Mouse (Mus musculus): ENCODE results near the gene Trap1. TPM values are rescaled to one million over a fixed set of nuclear protein-coding genes. Genes with fewer than 3 reads are reported as not detected.
A peak's percentile ranks its signal among the peaks of the same experiment; 100 is the strongest.
"Not testable (repeated sequence)": the region's sequence is repeated elsewhere in the genome, so short reads cannot be mapped to it uniquely, and the experiment has no call there.

Gene Trap1
- total RNA-seq (2015), result 89.6 and 94.3 TPM in 2 replicates
- 167 and 179 TPM in 2 replicates for total RNA-seq (2017)

DNA sequence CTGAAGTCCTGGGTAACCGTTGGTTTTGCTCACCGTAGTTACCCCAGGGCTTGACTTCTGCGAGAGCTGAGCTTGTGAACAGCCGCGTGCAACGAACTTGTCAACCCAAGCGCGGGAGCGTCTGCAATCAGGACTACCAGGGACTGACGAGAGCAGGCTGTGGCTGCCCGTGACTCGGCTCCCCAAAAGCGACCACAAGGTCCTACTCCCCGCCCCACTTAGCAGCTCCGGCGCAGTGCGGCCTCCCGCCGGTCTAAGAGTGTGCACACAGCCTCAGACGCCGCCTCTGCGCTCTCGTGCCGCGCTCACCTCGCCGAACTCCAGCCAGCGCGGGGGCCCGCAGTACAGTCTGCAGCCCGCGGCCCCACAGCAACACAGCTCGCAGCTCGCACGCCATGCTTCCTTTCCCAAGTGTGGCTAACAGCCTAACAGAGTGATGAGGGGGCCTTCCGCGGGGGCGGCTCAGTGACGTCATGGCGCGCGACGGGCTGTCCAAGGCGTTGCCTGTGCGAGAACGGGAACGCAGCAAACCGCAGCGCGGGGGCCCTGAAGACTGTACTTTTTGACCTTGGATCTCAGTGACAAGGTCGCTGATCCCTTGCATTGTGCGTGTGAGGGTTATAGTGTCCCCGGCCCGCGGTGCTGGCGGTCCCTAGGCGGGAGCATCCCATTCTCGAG is at the start of gene Trap1:
TSS of gene Trap1 (minus strand) at position 444 of the 678 bp plus-strand sequence.
- ATAC-seq (replicated peaks; ENCODE audit: poor library complexity), result peak; percentile 82

DNA sequence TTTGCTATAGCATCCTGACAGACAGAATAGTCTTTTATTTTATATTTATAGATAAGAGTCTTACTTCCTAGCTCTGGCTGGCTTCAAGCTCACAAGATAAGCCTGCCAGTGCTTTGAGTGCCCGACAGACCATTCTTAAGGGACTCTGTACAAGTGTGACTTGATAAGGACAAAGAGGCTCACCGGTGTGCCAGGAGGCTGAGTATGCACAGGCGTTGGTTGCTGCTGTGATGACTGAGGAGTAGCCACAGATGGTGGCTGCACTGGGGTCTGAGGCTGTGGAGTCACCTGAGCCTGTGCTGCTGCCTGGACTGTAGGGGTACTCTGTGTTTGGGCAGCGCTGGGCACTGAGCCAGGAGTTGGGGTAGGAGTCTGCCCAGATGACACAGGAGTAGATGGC is 39.4 kb upstream of the Trap1 start:
- peak; percentile 99 for ATAC-seq (replicated peaks; ENCODE audit: poor library complexity)

DNA sequence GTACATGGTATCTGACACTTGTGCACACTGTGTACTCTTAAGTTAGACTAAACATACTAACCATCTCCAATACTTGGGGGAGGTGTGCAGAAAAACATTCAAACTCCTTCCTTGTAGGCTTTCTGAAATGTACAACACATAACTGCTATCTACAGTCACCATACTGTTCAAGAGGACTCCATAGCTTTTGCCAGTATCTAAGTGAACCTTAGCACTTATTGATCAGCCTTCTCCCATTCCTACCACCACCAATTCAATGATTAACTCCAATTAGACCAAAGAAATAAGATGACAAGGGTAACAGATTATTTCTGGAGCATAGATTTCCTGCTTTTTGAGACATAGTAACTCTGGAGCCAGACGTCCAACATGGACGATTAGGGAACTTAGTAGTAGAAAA is 22.7 kb upstream of the Trap1 start:
- no peak for ATAC-seq (replicated peaks; ENCODE audit: poor library complexity)

DNA sequence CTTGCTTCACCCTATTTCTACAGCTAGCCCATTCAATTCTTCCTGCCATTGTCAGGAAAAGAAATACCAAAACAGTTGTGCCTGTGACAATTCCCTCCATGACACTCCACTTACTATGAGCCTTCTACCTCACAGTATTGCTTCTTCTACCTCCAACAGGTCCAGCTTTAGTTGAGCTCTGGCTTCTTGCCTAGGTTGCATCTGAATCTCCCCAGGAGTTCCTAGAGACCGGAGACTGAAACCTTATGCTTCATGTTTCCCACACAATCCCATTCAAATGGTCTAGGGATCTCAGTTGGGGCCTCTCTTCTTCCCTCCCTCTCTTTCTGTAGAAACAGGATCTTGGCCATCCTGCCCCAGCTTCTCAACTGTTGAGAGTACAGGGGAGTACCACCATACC is 19.9 kb upstream of the Trap1 start:
- no peak for ATAC-seq (replicated peaks; ENCODE audit: poor library complexity)

DNA sequence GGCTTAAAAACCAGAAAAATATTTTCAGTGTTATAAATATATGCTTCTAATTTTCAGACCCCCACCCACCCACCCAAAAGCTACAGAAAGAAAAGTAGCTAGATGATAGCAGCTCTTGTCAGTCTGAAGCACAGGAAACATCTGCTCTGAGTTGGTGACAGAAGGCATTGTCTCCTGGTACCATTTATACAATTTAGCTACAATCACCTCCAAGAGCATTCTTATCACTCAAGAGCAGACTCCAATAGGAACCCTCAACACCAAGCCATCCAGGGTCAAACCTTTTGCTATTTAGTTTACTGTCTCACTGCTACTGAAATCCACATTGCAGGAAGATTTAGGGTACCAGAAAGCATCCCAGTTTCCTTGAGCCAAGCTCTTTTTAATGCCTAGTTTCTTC is 19.3 kb upstream of the Trap1 start:
- ATAC-seq (replicated peaks; ENCODE audit: poor library complexity), result peak; percentile 95

DNA sequence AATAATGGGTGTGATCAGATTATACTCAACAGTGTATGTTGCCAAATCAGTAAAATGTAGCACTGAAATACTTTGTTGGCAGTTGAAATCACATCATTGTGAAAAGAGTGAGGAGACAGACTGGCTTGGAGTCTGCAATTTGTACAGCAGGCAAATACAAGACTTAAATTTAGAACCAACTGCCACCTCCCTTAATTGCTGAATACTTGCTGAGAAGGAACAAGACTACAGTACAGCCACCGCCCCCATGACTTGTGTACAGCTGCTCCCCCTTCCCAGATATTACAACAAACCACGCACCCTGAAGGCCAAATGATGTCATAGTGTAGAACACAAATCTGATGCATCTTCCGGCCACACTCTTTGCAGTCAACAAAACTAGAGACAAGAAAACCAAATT is 18.5 kb upstream of the Trap1 start:
- ATAC-seq (replicated peaks; ENCODE audit: poor library complexity), result no peak

DNA sequence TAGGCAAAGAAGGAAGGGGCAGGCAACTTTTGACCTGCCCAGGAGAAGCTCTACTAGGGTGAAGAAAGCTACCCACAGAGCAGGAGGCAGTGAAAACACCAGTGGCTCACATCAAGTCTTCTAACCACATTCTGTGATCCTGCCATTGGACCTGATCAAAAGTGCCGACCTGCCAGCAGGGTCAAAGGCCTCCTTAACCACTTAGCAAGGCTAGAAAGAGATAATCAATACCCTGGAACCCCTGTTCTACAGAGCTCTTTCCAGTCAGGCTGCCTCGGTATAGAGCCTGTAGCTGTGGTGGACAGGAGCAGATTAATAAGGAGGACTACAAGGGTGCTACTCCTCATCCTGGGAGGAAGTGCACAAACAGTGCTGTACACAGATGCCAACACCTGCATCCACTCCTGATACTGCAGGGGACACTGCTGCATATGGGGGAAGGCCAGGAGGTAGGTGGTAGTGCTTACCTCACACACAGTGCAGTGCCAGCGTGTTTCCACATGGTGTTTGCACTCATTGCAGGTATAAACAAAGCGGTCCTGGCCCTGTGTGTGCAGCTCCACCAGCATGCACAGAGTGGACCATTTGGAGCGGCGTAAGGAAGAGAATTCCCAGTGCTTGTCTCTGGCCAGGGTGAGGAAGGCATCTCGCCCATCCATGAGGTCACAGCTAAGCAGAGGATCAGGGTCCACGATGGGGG is 9.7 kb upstream of the Trap1 start:
- no peak for ATAC-seq (replicated peaks; ENCODE audit: poor library complexity)

DNA sequence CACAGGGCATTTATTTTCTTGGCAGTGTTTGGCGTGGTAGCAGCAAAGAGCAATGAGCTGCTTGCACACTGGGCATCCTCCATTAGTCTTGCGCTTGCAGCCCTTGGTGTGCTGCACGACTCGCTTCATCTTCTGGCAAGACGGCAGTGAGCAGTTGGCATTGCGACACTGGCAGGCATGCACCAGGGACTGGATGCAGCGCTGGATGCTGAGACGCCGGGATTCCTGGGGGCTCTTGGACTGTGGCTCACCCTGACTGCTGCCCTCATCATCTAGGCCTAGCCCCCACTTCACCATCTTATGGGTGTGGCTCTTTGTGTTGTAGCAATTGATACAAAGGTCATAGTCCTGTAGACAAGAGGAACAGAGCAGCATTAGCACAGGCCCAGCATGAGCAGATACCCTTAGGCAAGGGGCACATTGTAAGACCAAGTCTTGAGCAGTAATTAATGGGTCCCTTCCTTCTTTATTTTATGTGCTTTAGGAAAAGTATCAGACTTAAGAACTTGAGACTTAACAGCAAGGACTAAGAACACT is 8.3 kb upstream of the Trap1 start:
- no peak for ATAC-seq (replicated peaks; ENCODE audit: poor library complexity)

DNA sequence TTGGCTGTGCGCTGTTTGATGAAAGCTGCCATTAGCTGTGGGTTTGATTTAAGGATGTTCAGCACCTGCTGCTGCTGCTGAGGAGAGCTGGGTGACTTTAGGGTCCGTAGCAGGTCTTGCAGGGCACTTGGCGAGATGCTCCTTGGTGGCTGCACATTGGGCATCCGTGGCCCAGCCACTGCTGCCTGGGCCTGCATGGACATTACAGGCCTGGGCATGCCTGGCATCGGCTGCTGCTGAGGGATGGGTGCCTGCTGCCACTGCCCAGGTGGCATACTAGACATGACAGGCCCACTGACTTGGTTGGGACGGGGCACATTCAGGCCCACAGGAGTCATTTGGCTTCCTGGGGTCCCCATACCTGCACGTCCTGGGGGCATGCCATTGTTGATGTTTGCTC is 7.4 kb upstream of the Trap1 start:
- no peak for ATAC-seq (replicated peaks; ENCODE audit: poor library complexity)

DNA sequence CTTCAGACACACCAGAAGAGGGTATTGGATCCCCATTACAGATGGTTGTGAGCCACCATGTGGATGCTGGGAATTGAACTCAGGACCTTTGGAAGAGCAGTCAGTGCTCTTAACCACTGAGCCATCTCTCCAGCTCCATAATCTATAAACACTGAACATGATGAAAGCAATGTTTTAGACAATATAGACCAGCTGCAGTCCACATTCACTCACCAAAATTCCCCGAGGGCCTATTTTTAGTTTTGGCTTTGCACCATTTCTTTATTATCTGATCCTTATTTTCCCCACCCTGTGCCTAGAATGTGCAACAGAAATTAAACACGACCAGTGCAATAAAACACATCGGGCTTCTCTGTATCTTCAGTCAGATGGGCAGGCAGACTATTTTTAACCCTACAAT is 2.8 kb upstream of the Trap1 start:
- not testable (repeated sequence) for ATAC-seq (replicated peaks; ENCODE audit: poor library complexity)

DNA sequence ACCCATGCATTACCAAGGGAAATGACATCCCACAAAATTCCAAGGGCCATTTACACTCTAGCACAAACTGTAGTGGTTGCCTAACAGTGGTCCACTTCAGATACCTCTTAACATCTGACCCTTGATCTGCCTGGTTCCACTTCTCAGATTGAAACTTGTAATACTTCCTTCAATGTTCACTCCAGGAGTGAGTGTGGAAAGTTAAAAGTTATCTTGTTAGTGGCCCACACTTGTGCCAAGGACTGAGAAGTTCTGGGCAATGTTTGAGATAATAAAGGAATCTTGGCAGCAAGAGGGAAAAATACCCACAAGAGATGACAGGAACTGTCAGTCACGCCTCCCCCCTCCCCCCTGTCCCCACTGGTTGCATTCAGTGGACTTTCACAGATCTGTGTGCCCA is 2.0 kb upstream of the Trap1 start:
- no peak for ATAC-seq (replicated peaks; ENCODE audit: poor library complexity)

DNA sequence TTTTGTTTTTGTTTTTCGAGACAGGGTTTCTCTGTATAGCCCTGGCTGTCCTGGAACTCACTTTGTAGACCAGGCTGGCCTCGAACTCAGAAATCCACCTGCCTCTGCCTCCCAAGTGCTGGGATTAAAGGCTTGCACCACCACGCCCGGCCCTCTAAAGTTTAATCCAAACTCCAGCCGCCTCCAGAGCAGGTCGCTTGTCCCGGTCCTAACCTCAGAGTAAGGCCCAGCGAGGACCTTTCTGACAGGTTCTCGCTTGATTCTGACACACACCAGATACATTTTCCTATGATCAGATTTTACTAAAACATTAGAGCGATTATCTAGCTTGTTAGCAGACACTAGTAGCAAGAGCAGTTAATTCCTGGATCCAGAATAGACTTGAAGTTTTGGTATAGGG is 675 bp upstream of the Trap1 start:
- ATAC-seq (replicated peaks; ENCODE audit: poor library complexity), result not testable (repeated sequence)

DNA sequence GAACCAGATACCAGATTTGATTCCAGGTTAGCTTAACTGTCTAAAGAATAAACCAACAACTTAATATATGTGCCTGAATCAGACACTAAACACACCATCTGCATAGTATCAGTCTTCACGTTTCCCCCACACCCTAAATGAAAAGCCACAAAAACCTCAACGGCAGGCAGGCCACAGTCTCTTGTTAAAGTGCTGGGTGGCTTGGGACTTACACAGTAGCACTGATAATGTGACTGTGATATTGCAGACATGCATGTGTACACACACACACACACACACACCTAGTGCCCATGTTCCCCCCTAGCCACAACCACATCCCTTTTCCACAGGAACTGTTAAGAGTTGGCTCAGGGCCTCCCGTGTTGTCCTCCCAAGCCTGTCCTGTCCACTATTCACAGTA is 2.8 kb downstream of the Trap1 start:
- peak; percentile 76 for ATAC-seq (replicated peaks; ENCODE audit: poor library complexity)

DNA sequence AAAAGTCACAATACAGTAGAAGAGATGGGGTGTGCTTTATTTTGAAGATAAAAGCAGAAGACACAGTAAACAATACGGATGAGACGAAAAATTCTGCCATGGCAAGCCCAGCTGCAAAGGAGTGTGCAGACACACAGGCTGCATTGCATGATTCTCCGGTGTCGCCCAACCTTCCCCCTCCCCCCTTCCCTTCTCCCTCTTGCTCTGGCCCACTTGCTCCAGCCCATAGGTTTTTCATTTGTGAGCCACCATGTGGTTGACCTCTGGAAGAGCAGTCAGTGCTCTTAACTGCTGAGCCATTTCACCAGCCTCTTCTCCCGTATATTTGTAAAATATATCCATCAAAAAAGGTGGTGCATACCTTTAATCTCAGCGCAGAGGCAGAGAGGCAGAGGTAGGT is 3.3 kb downstream of the Trap1 start:
- no peak for ATAC-seq (replicated peaks; ENCODE audit: poor library complexity)

DNA sequence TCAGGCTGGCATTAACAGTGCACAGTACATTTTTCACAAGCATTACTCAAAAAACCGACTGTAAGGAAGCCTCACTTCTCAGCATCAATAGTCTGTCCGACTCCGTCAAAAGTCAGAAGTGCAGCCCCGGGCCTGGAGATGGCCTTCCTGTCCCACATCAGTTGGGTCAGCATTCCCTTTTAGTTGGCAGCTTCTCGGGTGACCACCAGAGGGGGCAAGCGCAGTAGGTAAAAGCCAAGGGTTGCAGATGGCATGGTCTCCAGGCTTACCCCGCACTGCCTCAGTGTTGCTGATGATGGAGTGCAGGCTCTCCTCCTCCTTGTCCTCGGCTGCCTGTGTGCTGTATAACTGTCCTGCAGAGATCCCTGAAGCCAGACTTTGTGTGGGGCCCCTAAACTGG is 9.0 kb downstream of the Trap1 start:
- ATAC-seq (replicated peaks; ENCODE audit: poor library complexity), result peak; percentile 99

DNA sequence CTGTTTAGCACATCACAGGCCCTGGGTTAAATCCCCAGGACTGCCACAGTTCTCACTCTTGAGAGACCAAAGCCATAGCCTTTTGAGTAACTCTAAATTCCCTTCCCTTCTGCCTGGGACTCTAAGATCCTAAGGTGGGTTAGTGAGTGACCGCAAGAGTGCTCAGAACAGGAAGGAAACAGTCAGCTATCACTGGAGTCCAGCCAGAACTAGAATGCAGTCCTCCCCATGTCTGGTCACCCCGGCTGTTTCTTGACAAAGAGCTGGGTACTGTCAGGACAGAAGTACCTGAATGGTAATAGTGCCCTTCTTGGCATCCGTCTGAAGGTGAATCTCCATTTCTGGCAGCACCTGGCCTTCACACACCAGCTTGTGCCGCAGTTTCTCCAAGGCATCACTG is 12.7 kb downstream of the Trap1 start:
- no peak for ATAC-seq (replicated peaks; ENCODE audit: poor library complexity)

DNA sequence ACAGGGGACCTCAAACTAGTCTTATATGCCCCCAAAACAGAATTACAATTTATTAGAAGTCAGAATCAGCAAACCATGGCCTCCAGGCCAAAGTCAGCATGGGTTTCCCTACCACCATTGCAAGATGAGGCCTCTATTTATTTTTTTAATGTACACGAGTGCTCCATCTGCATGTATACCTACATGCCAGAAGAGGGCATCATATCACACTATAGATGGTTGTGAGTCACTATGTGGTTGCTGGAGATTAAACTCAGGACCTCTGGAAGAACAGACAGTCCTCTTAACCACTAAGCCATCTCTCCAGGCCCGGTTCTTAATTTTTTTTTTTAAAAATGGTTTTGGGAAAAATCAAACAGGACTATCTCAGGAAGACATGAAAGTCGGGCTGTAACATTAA is 23.8 kb downstream of the Trap1 start:
- ATAC-seq (replicated peaks; ENCODE audit: poor library complexity), result no peak

DNA sequence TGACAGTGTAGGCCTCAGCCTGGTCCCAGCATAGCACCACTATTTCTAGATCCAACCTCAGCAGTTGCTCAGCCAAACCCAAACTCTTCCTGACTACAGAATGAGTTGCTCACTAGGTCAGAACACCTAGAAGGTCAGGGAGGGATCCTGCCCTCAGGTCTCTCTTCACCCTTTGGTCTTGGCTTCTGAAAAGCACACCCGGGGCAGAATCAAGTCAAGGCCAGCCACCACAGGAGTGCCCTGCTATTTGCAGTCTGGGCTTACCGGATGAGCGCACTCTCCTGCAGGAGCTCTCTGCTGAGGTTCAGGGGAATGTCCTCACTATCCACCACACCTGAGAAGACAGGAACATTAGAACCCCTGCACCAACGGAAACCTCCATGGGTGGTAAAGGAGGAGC is 25.0 kb downstream of the Trap1 start:
- no peak for ATAC-seq (replicated peaks; ENCODE audit: poor library complexity)

DNA sequence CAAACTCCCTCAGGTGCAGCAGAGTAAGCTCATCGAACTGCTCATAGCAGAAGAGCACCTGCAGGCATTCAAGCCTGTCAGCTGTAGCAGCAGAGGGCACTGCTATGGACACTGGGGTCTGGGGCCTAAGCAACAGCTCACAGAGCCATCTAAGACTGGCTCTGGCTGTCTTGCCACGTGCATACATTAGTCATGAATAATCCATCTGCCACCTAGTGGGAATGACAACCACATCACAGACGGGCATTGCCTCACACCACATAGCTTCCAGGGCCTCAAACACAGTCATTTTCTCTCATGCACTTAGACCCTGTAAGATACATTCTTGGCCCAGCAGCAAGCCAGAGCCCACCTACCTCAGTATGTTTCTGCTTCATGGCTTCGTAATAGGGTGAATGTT is 32.1 kb downstream of the Trap1 start:
- ATAC-seq (replicated peaks; ENCODE audit: poor library complexity), result no peak

DNA sequence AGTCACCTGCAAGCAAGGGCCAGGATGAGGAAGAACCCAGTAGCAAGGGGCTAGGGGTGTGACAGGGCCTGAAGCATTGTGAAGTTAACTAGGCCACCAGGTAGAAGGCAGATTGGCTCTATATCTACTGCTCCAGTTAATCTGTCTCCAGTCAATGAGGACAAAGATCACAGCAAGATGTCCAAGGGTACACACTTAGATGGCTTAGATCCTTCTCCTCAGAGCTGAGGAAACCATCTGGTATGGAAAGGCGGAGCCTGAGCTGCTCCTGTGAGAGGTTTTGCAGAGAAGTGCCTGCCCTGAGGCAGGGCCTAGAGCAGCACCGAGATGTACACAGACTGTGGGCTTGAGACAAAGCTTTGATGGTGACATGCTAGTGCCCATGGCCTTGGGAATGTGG is 33.5 kb downstream of the Trap1 start:
- ATAC-seq (replicated peaks; ENCODE audit: poor library complexity), result no peak

DNA sequence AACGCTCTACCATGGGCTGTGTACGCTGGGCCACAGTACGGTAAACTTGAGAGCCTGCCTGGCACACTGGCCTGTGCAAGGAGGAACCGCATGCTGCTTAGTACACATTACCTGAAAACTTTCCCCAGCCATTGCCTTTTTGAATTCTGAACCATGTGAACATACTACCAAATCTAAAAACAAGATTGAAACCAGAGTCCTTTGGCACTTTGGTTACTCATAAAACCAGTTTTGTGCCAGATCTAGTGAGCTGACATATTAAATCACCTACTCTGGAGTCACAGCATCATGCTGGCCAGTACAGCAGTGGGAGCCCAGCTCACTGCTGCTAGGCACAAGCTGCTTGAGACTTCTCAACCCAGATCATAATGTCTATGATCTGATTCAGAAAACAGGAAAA is 36.0 kb downstream of the Trap1 start:
- ATAC-seq (replicated peaks; ENCODE audit: poor library complexity), result no peak

DNA sequence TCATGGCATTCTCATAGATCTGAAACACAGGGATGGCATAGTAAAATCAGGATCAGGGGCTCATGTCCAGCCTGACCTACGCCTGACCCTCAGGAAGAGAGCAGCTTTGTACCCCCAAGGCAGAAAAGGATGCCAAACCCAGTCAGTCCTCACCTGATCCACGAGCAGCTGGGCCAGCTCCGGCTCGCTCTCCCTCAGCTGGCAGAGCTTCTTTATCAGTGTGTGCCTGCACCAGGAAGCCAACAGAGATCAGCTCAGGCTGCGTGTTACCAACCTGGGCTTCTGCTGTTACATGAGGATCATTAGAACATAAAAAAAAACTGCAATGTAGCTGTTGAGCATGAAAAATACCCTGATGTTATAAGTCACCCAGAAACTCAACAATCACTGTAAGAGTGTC is 37.4 kb downstream of the Trap1 start:
- ATAC-seq (replicated peaks; ENCODE audit: poor library complexity), result no peak

DNA sequence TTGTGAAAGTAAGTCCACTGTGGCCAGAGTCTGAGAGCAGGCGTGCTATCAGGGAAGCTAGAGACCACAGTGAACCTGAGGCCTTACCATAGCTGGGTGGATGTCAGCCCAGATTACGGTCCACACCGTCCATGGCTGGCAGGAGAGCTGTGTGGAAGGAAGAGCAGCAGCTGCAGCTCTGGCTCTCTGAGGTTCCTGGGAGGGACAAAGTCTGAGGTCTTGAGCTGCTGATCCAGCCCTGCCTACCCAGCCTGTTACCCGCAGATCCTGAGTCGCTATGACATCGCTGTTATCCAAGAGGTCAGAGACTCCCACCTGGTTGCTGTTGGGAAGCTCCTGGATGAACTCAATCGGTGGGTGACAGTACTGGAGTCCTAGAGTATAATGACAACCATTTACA is 39.9 kb downstream of the Trap1 start:
- no peak for ATAC-seq (replicated peaks; ENCODE audit: poor library complexity)

All from megakaryocyte progenitor cell, adult 5-6 weeks (primary cell).